Mouse (Mus musculus) right cerebral cortex, postnatal 25 days (tissue): ENCODE results near the gene Siglecf.

Experiments used
- DNase-seq: peaks from one replicate; pipeline ENCODE4 v3.0.0; 2022

Gene Siglecf

DNA sequence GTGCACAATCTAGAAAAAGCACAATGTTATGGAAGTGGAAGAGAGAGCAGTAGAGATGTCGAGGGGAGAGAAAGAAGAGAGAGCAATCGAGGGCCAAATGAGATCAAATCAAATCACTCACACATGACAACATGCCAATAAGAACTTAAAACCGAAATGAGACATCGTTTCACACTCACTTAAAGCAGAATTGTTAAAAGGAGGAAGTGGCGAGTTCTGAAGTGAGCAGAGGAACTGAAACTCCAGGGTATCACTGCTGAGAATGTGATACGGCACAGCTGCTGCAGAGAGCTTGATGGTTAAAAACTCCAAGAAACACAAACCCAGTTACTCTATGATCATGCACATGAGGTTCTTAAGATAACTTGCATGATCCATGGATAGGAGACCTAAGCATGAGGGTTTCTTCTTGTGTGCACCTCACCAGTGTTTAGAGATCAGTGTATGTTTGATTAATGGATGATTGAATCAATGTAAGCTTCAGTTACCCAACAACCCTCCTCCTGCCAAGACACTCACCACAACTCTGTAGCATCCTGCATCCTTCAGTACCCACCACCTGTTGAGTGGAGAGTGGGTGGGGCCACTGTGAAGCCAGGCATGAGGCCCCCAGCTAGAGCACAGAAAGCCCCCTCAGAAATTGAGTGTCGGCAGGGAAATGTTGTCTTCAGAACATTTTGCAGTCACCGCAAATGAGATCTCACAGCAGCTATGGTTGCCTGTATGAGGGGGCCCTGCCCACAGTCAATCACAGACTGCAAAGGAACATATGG is 41.4 kb downstream of the Siglecf start:
- no peak for DNase-seq

DNA sequence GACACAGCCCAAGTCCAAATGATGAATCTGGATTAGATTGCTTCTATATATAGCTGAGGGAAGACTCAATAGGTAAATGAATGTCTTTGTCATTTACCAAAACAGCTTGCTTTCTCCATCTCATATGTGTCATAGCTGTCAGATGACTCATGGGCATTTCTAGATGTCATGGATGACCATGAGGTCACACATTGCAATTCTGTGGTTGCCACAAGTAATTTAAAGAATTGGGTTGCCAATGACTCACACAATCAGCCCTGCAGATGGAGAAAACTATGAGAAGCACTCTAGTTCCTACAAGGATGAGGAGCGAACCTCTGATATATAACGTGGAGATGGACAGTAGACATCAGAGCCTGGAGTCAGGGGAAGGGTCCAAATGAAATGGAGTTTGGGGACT is 48.4 kb downstream of the Siglecf start:
- DNase-seq, result no peak

DNA sequence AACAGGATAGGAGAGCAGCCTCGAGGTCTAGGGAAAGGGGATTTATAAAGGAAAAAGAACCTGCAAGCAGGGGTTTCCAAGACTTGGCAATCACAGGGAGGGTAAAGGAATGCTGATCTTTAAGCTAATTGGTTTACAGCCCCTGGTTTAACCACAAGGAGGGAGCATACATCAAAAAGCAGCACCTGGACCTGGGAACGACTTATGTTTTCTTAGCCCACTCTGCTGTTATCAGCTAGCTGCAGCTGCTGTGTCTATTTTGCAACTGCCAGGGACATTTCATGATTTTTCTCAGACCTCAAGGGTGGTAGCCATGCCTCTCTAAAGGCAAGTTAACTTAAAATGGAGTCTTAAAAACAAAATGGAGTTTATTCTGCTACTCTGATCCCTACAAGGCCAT is 51.6 kb downstream of the Siglecf start:
- DNase-seq, result no peak

DNA sequence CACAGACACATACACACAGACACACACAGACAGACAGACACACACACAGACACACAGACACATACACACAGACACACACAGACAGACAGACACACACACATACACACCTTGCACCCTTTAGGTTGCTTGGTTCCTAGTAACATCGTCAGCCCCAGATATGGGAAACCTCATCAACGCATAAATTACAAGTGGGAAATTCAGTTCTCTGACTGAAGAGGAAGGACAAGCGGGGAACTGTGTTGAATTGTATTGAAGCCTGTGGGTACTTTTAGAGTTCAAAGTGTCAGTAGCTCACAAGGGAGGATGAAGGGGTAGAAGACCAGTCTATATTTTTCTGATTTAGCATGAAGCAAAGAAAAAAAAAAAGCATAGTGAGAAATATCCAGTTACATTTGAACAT is 56.4 kb downstream of the Siglecf start:
- DNase-seq, result no peak

DNA sequence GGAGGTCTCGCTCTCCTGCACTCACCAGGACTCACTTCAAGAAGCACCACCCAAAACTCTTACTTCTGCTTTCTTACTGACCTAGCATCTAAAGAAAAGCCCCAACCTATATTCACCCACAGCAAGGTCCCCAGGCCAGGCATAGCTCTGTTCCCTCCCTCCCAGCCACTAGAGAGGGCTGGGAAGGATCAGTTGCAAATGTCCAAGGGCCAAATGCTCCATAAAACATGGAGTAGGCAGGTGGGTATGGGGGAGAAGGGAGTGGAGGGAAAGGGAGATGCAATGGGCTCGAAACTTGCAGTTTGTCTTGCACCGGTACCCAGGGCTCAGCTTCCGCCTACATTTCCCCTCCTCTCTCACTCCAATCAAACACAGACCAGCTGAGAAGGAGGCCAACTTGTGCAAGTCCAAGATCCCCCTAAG is 57.0 kb downstream of the Siglecf start, which contains the start of gene Siglecg:
Gene Siglecg, plus strand, starts transcription at position 74 of the 423 bp plus-strand sequence.
- DNase-seq, result no peak

DNA sequence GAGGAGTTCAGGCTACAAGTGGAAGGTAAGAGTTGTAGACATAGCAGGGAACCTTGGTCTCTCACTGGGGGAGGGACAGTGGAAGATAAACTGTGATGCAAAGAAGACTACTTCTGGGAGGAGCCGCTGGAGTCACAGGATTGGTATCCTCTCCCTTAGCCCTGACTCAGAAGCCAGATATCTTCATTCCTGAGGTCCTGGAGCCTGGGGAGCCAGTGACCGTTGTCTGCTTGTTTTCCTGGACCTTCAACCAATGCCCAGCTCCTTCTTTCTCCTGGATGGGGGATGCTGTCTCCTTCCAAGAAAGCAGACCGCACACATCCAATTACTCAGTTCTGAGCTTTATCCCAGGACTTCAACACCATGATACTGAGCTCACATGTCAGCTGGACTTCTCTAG is 57.9 kb downstream of the Siglecf start:
- DNase-seq, result no peak
